Mouse (Mus musculus) layer of hippocampus, adult 11-12 months (tissue): ENCODE measurements around the gene Olfr27.

ENCODE experiments used
- DNase-seq: peaks from one replicate; pipeline ENCODE4 v3.0.0; 2022; ENCODE audit warnings: low spot score

The Olfr27 gene

GRCm38 (mm10) chr9:39127831-39128230 is at the start of gene Olfr27:
Olfr27 (plus strand) TSS chr9:39128131.
- no peak for DNase-seq

GRCm38 (mm10) chr9:39078787-39079186 is 49.1 kb upstream of the Olfr27 start, which contains the start of gene Olfr938:
Olfr938 (minus strand) TSS chr9:39078887.
- no peak for DNase-seq

- no peak for DNase-seq
Observed at GRCm38 (mm10) chr9:39127326-39127725, 605 bp upstream of the Olfr27 start.

GRCm38 (mm10) chr9:39152401-39152800 is 24.5 kb downstream of the Olfr27 start:
- no peak for DNase-seq

GRCm38 (mm10) chr9:39166004-39166403 is 38.1 kb downstream of the Olfr27 start, which contains the start of gene Olfr943:
Olfr943 (plus strand) TSS chr9:39166304.
- no peak for DNase-seq
